Mouse (Mus musculus): Measurements from ENCODE around the gene Mzf1.

GRCm38 (mm10) chr7:13035211-13035855, 19.2 kb downstream of the Mzf1 start:
- no peak for TF ChIP-seq EP300 (optimal IDR thresholded peaks at IDR 0.05)
- TF ChIP-seq CTCF (IDR thresholded peaks at IDR 0.05; ENCODE audit: low read depth), result no peak
